Mouse (Mus musculus): ENCODE measurements around the gene Tmem120b. TPM values are rescaled to one million over a fixed set of nuclear protein-coding genes. Genes with fewer than 3 reads are reported as not detected.

Gene Tmem120b
- polyA plus RNA-seq, 1 experiment from 2014 or later = 33.2 TPM

DNA sequence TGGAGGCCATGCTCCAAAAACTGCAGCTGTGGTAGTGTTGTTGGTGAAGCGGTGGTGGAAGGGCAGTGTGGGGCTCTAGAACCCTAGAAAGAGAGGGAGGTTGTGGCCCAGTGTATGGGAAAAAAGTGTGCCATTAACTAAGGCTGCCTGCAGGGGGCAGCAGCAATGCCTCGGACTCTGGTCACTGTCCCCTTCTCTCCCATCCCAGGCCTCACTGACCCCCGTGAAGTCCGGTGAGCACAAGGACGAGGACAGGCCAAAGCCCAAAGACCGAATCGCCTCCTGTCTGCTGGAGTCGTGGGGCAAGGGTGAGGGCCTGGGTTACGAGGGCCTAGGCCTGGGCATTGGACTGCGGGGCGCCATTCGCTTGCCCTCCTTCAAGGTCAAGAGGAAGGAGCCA lies 88.5 kb downstream of the Tmem120b start:
- DNase-seq (ENCODE audit: low spot score) = no peak

DNA sequence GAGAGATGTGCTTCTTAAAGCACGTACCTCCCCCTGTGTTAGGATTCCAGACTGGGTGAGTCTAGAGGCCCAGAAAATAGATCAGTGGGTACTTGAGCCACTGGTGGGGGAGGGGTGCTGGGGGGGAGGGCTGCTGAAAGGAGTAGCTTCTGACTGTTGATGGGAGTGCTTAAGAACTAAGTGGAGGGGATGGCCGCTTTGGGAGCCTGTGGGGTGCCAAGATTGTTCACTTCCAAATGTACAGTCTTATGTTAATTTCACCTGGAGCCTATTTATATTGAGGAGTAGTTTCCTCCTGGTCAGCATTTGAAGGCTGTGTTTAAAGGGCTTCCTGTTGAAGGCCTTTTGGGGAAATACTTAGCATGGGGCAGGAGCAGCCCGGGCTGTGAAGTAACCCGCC lies 89.8 kb downstream of the Tmem120b start:
- no peak for DNase-seq (ENCODE audit: low spot score)

DNA sequence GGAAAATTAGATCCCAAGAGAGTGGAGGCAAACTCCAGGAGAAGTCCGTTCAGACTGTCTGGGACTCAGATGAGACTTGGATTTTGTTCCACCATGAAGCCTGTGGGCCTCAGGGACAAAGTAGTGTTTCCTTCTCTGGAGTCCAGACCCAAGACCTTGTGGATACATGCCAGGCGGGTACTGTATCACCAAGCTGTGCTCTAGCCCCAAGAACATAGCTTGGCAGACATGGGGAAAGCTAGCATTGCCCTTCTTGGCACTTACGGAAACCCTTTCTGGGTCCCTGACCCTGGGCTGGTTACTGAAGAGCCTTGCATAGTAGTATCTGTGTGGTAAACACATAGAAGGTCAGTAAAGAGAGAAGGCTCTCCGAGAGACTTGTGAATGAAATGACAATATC lies 91.2 kb downstream of the Tmem120b start:
- DNase-seq (ENCODE audit: low spot score) = no peak

DNA sequence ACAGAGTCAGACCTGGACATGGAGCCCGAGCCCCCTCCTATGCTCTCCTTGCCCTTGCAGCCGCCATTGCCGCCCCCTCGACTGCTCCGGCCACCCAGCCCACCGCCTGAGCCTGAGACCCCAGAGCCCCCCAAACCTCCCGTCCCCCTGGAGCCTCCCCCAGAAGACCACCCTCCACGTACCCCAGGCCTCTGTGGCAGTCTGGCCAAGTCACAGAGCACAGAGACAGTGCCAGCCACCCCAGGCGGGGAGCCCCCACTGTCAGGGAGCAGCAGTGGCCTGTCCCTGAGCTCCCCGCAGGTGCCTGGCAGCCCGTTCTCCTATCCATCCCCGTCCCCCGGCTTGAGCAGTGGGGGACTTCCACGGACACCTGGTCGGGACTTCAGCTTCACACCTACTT lies 91.7 kb downstream of the Tmem120b start:
- no peak for DNase-seq (ENCODE audit: low spot score)

DNA sequence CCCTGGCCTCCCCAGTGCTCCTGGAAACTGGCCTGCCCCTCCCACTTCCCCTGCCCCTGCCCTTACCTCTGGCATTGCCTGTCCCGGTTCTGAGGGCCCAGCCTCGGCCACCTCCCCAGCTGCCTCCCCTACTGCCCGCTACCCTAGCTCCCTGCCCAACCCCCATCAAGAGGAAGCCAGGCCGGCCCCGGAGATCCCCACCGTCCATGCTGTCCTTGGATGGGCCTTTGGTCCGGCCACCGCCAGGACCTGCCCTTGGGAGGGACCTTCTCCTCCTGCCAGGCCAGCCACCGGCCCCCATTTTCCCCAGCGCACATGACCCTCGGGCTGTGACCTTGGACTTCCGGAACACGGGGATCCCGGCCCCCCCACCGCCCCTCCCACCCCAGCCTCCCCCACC lies 92.1 kb downstream of the Tmem120b start:
- no peak for DNase-seq (ENCODE audit: low spot score)

DNA sequence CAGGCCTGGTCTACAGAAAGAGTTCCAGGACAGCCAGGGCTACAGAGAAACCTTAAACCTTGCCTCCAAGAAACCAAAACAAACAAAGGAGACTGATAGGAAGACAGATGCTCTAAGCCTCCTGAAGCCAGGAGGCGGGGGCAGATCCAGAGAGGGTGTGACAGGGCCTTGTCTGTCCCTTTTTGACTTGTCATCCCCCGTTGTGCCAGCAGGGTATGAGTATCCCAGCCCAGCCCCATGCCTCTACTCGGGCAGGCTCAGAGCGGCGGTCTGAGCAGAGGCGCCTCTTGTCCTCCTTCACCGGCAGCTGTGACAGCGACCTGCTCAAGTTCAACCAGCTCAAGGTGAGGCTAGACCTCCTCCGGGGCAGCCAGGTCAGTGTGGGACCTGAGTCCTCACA lies 94.7 kb downstream of the Tmem120b start:
- no peak for DNase-seq (ENCODE audit: low spot score)

DNA sequence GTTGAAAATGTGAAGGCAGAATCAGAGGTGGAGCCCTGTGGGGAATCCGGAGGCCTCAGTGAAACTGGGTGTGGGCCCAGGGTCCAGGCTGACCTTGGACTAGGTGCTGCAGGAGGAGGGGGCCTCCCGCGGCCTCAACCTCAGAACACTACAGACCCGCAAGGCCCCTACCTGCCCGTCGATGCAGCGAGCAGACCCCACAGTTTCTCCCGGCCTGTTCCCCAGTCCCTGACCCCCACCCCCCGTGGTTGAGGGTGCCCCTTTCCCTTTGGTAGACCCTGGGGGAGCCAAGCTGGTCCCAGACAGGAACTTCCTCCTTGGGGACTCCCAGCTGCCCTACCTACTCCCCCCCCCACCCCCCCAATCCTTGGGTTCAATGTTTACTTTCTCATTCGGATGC lies 98.2 kb downstream of the Tmem120b start:
- DNase-seq (ENCODE audit: low spot score) = no peak

Other genes with a start within 250 kb of the Tmem120b start
- 407 and 446 TPM in 2 replicates for gene Anapc5, start 247.1 kb upstream of the Tmem120b start, polyA plus RNA-seq (2015; fragmentation: Nextera tagmentation; extraction: Ambion mirVana)
- 35.8 and 37.9 TPM in 2 replicates for gene Rnf34, start 218.4 kb upstream of the Tmem120b start, polyA plus RNA-seq (2015; fragmentation: Nextera tagmentation; extraction: Ambion mirVana)
- gene Kdm2b, start 78.6 kb upstream of the Tmem120b start, polyA plus RNA-seq (2015; fragmentation: Nextera tagmentation; extraction: Ambion mirVana) = 29.6 and 31.8 TPM in 2 replicates
- 16.1 and 17.3 TPM in 2 replicates for gene Orai1, start 53.3 kb upstream of the Tmem120b start, polyA plus RNA-seq (2015; fragmentation: Nextera tagmentation; extraction: Ambion mirVana)
- gene Morn3, start 21.4 kb upstream of the Tmem120b start, polyA plus RNA-seq (2015; fragmentation: Nextera tagmentation; extraction: Ambion mirVana) = 0.58 and 0.60 TPM in 2 replicates
- gene Rhof, start 64.3 kb downstream of the Tmem120b start, polyA plus RNA-seq (2015; fragmentation: Nextera tagmentation; extraction: Ambion mirVana) = 10.4 and 11.1 TPM in 2 replicates
- 8.0 and 11.3 TPM in 2 replicates for gene Setd1b, start 73.8 kb downstream of the Tmem120b start, polyA plus RNA-seq (2015; fragmentation: Nextera tagmentation; extraction: Ambion mirVana)
- gene Psmd9, start 101.0 kb downstream of the Tmem120b start, polyA plus RNA-seq (2015; fragmentation: Nextera tagmentation; extraction: Ambion mirVana) = 77.6 and 94.1 TPM in 2 replicates
- 0.64 TPM in 1 of 2 replicates, not detected in the other for gene Hpd, start 114.3 kb downstream of the Tmem120b start, polyA plus RNA-seq (2015; fragmentation: Nextera tagmentation; extraction: Ambion mirVana)
- gene Wdr66, start 183.7 kb downstream of the Tmem120b start, polyA plus RNA-seq (2015; fragmentation: Nextera tagmentation; extraction: Ambion mirVana) = 0.36 and 0.56 TPM in 2 replicates